Mouse (Mus musculus): ENCODE measurements around the gene Ankrd31.
"Not testable (repeated sequence)": the region's sequence is repeated elsewhere in the genome, so short reads cannot be mapped to it uniquely, and the experiment has no call there.

Gene Ankrd31

GRCm38 (mm10) chr13:96855191-96855590 lies 107.1 kb downstream of the Ankrd31 start:
- peak; percentile 47 for DNase-seq (ENCODE audit: inconsistent ontology term)

DNA sequence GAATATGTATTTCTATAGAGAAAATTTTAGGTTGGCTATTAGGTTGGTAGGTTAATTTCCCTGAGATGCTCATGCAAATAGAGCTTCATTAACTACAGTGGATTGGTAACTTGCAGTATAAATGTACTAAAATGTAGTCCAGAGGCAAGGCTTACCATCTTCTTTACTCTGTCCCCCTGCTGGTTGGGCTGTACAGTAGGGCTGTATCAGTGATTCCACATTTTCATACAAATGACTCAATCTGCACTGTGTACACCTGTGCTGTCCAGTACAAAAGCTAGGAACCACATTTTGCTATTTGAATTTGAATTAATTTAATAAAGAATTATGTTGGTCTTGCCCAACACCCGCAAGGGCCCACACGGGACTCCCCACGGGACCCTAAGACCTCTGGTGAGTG lies 111.1 kb downstream of the Ankrd31 start:
- no peak for DNase-seq (ENCODE audit: inconsistent ontology term)

GRCm38 (mm10) chr13:96870742-96871141 lies 122.7 kb downstream of the Ankrd31 start:
- DNase-seq (ENCODE audit: inconsistent ontology term) = no peak

GRCm38 (mm10) chr13:96874071-96874470 lies 126.0 kb downstream of the Ankrd31 start:
- no peak for DNase-seq (ENCODE audit: inconsistent ontology term)

DNA sequence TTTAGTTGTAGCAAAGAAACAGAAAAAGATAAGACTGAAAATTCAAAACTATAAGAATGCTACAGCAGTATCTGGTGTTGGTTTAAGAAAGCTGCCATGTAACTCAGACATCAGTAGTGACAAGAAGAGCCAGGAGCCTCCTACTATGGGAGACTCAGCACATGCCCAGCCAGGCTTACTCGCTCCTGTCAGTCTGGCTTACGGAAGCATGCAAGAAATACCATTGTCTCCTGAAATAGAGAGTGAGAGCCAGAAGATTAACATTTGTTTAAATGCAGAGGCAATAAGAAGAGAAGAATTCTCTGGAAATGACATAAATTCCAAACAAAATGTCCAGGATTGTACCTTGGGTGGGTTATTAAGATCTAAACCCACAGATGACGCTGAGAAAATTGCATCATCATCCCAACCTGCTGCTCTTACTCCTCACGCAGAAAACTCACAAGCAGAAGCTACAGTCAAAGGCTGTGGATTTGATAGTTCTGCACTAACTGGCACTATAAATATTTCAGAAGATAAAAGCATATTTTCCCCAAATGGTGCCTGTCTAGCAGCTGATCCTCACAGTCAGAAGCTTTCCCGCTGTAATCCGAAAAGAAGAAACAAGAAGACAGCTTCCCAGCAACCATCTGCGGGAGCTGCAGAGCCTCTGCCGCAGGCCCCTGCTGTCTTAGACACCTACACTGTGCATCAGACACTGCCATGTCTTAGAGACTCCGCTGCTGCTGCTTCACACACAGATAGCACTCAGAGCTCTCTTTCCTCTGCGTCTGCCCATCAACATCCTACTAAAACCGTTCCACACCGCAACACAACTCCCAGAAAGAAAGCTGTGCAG lies 130.4 kb downstream of the Ankrd31 start:
- DNase-seq (ENCODE audit: inconsistent ontology term) = no peak

GRCm38 (mm10) chr13:96884534-96884933 lies 136.5 kb downstream of the Ankrd31 start:
- DNase-seq (ENCODE audit: inconsistent ontology term) = no peak

- DNase-seq (ENCODE audit: inconsistent ontology term) = no peak
Observed at GRCm38 (mm10) chr13:96889985-96890384, 141.9 kb downstream of the Ankrd31 start.

DNA sequence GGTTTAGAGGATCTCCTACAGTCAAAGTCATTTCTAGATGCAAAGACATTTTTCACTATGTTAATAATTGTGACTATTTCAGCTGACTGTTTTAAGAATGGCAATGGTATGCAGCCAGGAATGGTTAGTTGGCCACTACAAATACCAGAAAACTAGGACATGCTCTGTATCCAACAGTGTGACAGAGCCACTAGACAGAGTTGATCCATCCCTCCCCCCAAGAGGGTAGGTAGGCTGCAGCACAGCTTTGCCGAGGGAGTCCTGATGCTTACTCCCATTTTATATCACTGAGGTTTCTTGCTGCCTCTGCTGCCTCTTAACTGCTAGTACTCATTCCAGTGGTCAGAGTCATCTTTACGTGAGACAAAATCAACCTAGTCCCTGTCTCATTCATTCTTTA lies 147.1 kb downstream of the Ankrd31 start:
- DNase-seq (ENCODE audit: inconsistent ontology term) = peak; percentile 55

DNA sequence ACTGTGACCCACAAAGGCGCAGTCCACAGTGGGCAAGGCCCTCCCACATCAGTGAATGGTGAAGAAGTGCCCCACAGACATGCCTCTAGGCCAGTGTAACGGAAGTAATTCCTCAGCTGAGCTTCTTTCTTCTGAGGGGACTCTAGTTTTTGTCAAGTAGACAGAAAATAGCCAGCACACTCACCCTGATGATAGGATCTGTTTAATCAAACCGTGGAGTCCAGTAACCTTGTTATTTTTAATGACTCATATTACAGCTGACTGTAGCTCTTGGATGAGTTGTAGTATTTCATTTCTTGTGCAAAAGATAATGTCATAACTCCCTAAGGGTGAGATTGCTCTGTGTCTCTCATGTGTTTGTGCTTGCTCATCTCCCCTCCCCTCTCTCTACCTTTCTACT lies 158.6 kb downstream of the Ankrd31 start:
- DNase-seq (ENCODE audit: inconsistent ontology term) = peak; percentile 93

DNA sequence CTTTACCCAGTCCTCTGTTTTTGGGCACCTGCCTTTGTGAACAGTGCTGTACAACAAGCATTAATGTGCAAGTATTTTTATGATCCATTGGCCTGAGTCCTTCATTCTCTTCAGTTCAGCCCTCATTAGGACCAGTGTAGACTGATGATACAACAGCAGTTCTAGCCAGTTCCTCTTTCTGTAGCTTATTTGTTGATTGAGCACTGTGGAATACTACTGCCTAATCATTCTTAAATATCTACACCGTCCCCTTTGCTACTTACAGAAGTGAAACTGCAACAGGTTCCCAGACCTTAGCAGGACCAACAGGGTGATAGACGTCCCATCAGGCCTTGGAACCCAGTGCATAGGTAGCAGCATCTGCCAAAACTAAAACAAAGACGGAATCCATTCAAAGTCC lies 163.1 kb downstream of the Ankrd31 start:
- no peak for DNase-seq (ENCODE audit: inconsistent ontology term)

DNA sequence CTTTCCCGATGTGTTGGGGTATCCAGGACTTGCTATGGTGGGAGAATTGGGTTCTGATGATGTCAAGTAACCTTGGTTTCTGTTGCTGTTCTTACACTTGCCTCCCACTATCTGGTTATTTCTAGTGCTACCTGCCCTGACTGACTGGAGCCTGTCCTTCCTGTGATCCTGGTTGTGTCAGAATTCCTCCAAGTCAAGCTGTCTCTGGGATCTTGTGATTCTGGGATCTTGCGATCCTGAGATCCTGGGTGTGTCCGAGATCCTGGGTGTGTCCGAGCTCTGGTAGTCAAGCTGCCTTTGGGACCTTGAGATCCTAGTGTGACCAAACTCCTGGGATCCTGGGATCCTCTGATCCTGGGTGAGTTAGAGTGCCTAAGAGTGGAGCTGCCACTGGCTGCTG lies 175.1 kb downstream of the Ankrd31 start:
- DNase-seq (ENCODE audit: inconsistent ontology term) = not testable (repeated sequence)

- peak; percentile 89 for DNase-seq (ENCODE audit: inconsistent ontology term)
Observed at GRCm38 (mm10) chr13:96923999-96924961, 176.2 kb downstream of the Ankrd31 start, which contains the start of gene Gcnt4. Gene Gcnt4 (plus strand): TSS chr13:96924689.

- DNase-seq (ENCODE audit: inconsistent ontology term) = peak; percentile 57
Observed at GRCm38 (mm10) chr13:96924985-96925745, 177.1 kb downstream of the Ankrd31 start.

GRCm38 (mm10) chr13:96925991-96926725 lies 178.1 kb downstream of the Ankrd31 start:
- peak; percentile 75 for DNase-seq (ENCODE audit: inconsistent ontology term)

DNA sequence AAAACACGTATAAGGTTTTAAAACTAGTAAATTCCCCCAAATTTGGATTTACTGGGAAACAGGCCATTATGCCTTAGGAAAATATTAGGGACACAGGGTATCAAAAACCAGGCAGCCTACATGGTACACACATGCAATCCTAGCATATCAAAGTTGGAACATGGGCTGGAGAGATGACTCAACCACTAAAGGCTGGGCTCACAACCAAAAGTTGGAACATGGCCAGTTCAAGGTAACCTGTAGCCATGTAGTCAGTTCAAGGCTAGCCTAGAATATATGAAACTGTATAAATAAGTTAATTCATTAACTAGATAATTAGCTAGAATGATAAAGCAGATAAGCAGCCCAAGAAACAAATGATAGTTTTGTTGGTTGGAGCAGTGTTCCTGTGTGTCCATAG lies 179.7 kb downstream of the Ankrd31 start:
- DNase-seq (ENCODE audit: inconsistent ontology term) = no peak

DNA sequence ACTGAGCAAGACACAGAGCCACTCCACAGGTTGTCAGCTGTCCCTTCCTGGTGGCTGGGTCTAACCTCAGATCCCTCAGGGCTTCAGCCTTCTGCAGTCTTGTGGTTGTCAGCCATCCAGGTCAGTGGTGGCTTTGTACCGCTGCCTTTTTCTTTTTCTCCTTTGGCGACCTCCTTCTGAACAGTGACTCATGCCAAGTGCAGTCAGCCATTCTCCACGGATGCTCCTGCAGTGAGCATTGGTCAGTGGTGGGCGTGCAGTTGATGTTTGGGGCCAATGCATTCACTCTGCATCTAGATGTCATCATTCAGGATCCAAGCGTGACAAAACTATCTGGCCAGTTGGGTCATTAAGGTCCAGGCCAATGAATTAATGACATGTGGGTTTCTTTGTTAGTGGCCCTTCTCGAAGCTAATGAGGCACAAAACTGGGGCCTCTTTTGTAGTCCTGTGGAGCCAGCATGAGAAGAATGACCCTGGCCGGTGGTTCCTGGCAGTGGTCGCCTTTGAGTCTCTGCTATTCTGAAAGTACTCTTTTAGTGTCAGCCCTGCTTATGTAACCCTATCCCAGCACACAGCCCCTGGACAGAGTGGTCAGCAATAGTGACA lies 180.5 kb downstream of the Ankrd31 start:
- peak; percentile 98 for DNase-seq (ENCODE audit: inconsistent ontology term)

DNA sequence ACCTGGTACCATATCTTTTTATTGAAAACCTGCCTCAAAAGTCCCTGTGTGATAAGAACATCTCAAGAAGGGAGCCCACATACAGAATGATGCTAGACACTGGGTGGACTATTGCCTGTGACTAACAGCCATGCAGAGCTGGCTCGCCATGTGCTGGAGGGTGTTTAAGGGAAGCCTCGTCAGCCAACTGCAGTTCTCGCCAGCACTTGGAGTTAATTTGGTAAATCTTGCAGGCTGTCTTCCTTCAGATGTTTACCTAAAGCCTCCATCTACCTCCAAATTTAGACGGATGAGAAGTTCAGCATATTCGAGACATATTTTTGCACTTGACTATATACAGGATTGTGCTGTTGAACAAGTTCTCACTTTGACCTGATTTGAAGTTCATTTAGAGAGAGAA lies 184.7 kb downstream of the Ankrd31 start:
- DNase-seq (ENCODE audit: inconsistent ontology term) = no peak

DNA sequence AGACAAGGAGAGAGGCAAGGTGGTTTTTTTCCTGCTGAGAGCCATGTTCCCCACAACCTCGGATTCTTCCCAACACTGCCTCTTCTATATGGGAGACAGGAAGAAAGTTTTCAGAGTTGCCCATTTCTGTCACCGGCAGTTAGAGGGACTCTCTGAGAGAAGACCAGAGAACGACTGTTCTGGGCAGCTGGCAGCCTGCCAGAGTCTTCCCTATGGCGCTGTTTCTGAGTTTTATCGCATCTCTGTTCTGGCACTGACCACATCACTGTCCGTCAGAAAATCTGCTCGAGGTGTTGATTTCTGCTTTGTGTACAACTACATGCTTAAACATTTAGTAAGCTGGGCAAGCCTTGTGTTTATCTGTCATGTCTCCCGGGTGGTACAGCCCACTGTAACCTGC lies 185.3 kb downstream of the Ankrd31 start:
- DNase-seq (ENCODE audit: inconsistent ontology term) = no peak

- no peak for DNase-seq (ENCODE audit: inconsistent ontology term)
Observed at GRCm38 (mm10) chr13:96936173-96936777, 188.2 kb downstream of the Ankrd31 start.

DNA sequence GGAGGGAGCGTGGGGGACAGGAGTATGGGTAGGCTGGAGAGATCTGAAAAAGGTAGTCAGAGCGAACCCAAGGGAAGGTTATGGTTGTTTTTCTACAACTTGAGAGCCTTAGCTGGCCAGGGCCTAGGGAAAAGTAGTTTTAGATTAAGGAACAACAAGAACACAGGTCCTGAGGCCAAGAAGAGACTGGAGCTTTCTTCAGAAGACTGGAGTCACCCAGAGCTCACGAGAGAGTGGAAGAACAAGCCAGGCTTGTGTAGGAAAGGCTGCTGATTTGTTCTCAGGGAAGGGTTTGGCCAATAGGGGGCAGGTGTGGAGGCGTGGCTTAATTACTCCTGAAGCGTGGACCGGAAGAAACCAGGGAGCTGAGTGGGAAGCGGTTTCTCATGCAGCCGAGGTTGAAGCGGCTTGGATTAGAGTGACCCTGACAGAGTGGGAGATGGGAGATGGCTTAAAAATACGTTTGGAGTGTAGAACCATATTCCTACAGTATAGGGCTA lies 189.0 kb downstream of the Ankrd31 start:
- DNase-seq (ENCODE audit: inconsistent ontology term) = no peak
